Mouse (Mus musculus) heart, embryonic 11.5 days (tissue): Measurements from ENCODE around the gene C1qtnf5. TPM values are rescaled to one million over a fixed set of nuclear protein-coding genes. Genes with fewer than 3 reads are reported as not detected.
A peak's percentile ranks its signal among the peaks of the same experiment; 100 is the strongest.

Source experiments
- ATAC-seq: fragments of 200-750 bp; cut with Nextera tagmentation; replicated peaks from 2 replicates; pipeline ENCODE4 v1.8.0; 2017; ENCODE audit warnings: moderate library complexity; ENCODE audit not compliant: insufficient number of reproducible peaks, low FRiP score, low TSS enrichment
- H3K27ac ChIP-seq: fragments of 300-500 bp; sonication (generic); 2 replicates; pipeline ENCODE4 v1.5.1; 2014; ENCODE audit warnings: mild to moderate bottlenecking, low read depth, low read length
- H3K27me3 ChIP-seq: fragments of 300-500 bp; sonication (generic); 2 replicates; pipeline ENCODE4 v1.6.1; 2014; ENCODE audit warnings: mild to moderate bottlenecking, low read length, mixed read lengths; ENCODE audit not compliant: control insufficient read depth, insufficient read depth
- H3K36me3 ChIP-seq: fragments of 300-500 bp; sonication (generic); 2 replicates; pipeline ENCODE4 v1.6.1; 2014; ENCODE audit warnings: mild to moderate bottlenecking, low read length, moderate library complexity, mixed read lengths; ENCODE audit not compliant: control insufficient read depth, insufficient read depth
- H3K4me1 ChIP-seq: fragments of 300-500 bp; sonication (generic); 2 replicates; pipeline ENCODE4 v1.6.1; 2014; ENCODE audit warnings: low read length; ENCODE audit not compliant: control insufficient read depth, insufficient read depth
- H3K4me2 ChIP-seq: fragments of 300-500 bp; sonication (generic); 2 replicates; pipeline ENCODE4 v1.6.1; 2014; ENCODE audit warnings: mild to moderate bottlenecking, moderate library complexity
- H3K4me3 ChIP-seq: fragments of 300-500 bp; sonication (generic); 2 replicates; pipeline ENCODE4 v1.5.1; 2014; ENCODE audit warnings: low read depth, low read length
- H3K9ac ChIP-seq: fragments of 300-500 bp; sonication (generic); 2 replicates; pipeline ENCODE4 v1.6.1; 2014; ENCODE audit warnings: mild to moderate bottlenecking, low read depth, low read length, moderate library complexity
- H3K9me3 ChIP-seq: fragments of 300-500 bp; sonication (generic); replicated peaks from 2 replicates; pipeline ENCODE4 v1.6.1; 2016; ENCODE audit warnings: low read length; ENCODE audit not compliant: control insufficient read depth
- WGBS: fragments of 180-500 bp; shearing (Covaris S2); extraction: QIAGEN DNeasy Blood & Tissue Kit; methylation state at CpG from one replicate; pipeline ENCODE4 v1.1.7; 2014; ENCODE audit not compliant: insufficient replicate concordance; 5-methylcytosine and 5-hydroxymethylcytosine counted together
- polyA plus RNA-seq: library from polyadenylated mRNA; unstranded; fragments of >200 nt; fragmentation: Nextera tagmentation; extraction: Ambion mirVana; gene quantifications from 2 replicates; pipeline ENCODE4 v1.2.1, GENCODE M21; 2014

The C1qtnf5 gene
- polyA plus RNA-seq, 1 experiment from 2014 or later, result 0.43 TPM

- WGBS, result 20% methylated on average over 8 of the region's 8 CpGs
- Histone ChIP-seq H3K27me3 (no peaks in the 10 kb centered on the region), H3K27ac (peak overlapping the region; percentile 12; the same call in 1 of the 2 replicates), H3K4me3 (peak overlapping the region; percentile 44), H3K4me1 (peaks cover 46% of the 10 kb centered on the region), H3K9me3 (no peaks in the 10 kb centered on the region), H3K36me3 (no peaks in the 10 kb centered on the region), H3K9ac (peak overlapping the region; percentile 77), H3K4me2 (peak overlapping the region; percentile 59)
- no peak for ATAC-seq
These were observed 36.2 kb upstream of the C1qtnf5 start for GRCm38 (mm10) chr9:44070844-44071231.

DNA sequence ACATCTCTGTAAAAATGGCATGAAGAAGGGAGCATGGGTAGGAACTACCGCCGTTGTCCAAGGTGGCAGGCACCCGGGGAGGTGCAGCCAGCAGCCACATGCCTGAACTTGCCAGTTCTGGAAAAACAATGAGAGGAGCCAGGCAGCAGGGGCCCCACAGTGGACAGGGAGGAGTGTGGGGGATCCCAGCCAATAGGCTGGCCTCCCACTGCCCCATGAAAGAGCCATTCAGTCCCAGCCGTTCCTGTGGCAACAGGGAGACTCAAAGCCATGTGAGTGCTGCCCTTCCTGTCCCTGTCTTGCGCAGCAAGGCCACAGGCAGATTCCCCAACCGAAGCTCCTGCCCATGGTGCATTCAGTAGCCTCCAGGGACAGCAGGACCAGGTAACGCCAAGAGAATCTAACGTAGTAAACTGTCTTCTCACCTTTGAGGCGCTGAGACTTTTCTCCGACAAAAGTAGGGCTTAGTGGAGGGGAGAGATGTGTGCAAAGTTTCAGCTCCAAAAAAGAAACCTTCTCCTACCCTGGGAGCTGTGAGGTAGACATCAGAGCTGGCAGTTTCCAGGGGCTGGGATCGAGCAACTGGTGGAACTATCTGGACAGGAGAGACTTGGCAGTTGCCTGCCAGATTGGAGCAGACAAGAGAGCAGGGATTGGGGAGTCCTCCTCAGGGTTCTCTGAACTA is 35.0 kb upstream of the C1qtnf5 start:
- no peak for ATAC-seq
- peak overlapping the region; percentile 36; the same call in 1 of the 2 replicates for H3K9ac ChIP-seq
- H3K4me1 ChIP-seq, result peaks cover 51% of the 10 kb centered on the region
- 0 out of 2 replicates have a peak overlapping the region, but pooled peaks have one; percentile 7 for H3K27ac ChIP-seq
- no peaks in the 10 kb centered on the region for H3K36me3 ChIP-seq
- peak overlapping the region; percentile 59 for H3K4me2 ChIP-seq
- H3K9me3 ChIP-seq, result no peaks in the 10 kb centered on the region
- 23% methylated on average over 11 of the region's 11 CpGs for WGBS
- no peaks in the 10 kb centered on the region for H3K27me3 ChIP-seq
- H3K4me3 ChIP-seq, result no peak overlapping the region

- WGBS, result 32% methylated on average over 4 of the region's 4 CpGs
- peak overlapping the region; percentile 59 for H3K4me2 ChIP-seq
These were observed 34.5 kb upstream of the C1qtnf5 start for GRCm38 (mm10) chr9:44072599-44072915.

DNA sequence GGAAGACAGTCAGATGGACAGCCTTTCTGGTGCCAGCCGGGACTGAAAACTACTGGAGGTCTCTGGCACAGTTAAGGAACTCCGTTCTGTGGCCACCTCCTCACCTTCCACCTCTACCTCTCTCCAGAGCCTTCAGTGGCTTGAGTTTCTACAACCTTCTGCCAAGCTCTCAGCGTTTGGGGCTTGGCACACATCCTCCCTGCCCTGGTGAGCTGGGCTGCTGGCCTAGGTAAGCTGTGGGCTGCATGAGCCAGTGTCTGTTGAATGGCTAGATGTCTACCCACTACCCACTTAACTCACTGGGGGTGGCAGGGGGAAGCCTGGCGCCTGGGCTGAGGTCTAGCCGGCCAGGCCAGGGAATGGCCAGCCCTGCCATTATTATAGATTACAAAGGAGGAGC is 33.9 kb upstream of the C1qtnf5 start:
- 0 out of 2 replicates have a peak overlapping the region, but pooled peaks have one; percentile 3 for H3K27ac ChIP-seq
- no peaks in the 10 kb centered on the region for H3K9me3 ChIP-seq
- ATAC-seq, result no peak
- H3K4me1 ChIP-seq, result peaks cover 55% of the 10 kb centered on the region
- H3K4me3 ChIP-seq, result no peak overlapping the region
- peak overlapping the region; percentile 59; the same call in 1 of the 2 replicates for H3K4me2 ChIP-seq
- no peaks in the 10 kb centered on the region for H3K27me3 ChIP-seq
- no peak overlapping the region for H3K9ac ChIP-seq
- WGBS, result 50% methylated on average over 5 of the region's 5 CpGs
- H3K36me3 ChIP-seq, result no peaks in the 10 kb centered on the region

More at GRCm38 (mm10) chr9:44072599-44072915, 34.5 kb upstream of the C1qtnf5 start:
- no peak for ATAC-seq
- Histone ChIP-seq H3K27ac (no peak overlapping the region), H3K27me3 (no peaks in the 10 kb centered on the region), H3K9ac (no peak overlapping the region), H3K36me3 (no peaks in the 10 kb centered on the region), H3K9me3 (no peaks in the 10 kb centered on the region), H3K4me1 (peaks cover 53% of the 10 kb centered on the region), H3K4me3 (no peak overlapping the region)

DNA sequence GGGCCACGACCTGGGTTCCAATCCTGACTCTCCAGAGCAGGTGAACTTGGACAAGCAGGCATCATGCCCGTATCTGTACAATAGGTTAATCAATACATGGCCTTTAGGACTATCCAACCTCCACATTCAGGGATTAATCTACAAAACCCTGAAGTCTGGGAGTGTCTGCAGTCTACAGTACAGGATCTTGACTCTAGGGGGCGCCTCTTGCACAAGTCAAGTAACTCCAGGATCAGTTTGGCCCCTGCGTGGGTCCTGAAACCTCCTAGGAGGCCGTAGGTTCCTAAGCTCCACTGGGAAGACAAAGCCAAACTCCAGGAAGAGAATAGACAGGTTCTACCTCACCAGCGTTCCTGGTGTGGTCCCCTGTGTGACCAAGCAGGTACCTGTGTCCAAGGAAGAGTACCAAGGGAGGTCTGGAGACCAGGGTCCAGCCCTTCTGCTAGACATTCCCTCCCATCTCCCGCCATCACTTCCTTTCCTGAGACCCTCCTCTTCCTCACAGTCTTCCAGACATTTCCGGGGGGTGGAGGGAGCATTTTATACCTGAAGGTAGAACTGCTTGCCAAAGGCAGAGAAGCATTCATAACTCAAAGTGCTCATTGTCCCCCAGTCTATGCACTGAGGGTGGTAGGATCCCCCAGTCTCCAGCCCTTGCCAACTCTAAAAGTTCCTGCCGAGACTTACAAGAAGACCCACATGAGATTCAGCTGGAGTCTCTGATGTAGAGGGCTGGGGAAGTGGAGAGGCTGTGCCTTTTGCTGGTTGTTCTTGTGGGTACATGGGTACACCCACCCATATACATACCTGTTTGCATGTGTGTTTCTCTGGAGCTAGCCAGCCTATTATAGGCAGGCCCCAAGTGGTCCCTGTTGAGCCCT is 32.4 kb upstream of the C1qtnf5 start:
- Histone ChIP-seq H3K4me2 (no peak overlapping the region), H3K27ac (no peak overlapping the region), H3K36me3 (no peaks in the 10 kb centered on the region), H3K4me1 (peaks cover 61% of the 10 kb centered on the region), H3K27me3 (no peaks in the 10 kb centered on the region), H3K9ac (no peak overlapping the region), H3K9me3 (no peaks in the 10 kb centered on the region), H3K4me3 (no peak overlapping the region)
- ATAC-seq, result no peak
- WGBS, result 56% methylated on average over 9 of the region's 9 CpGs

DNA sequence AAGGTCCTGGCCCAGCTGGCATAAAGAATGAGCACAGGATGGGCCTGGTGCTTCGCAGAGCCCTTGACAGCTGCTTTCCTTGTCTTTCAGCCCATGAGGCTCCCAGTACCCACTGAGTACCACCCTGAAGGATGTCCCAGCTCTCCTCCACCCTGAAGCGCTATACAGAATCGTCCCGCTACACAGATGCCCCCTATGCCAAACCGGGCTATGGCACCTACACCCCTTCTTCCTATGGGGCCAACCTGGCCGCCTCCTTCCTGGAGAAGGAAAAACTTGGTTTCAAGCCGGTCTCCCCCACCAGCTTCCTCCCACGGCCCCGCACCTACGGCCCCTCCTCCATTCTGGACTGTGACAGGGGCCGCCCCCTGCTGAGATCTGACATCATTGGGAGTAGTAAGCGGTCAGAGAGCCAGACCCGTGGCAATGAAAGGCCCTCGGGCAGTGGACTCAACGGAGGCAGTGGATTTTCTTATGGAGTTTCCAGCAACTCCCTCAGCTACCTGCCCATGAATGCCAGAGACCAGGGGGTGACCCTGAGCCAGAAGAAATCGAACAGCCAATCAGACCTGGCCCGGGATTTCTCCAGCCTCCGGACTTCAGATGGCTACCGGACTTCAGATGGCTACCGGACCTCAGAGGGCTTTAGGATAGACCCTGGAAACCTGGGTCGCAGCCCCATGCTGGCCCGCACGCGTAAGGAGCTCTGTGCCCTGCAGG is 31.6 kb upstream of the C1qtnf5 start:
- 71% methylated on average over 24 of the region's 24 CpGs for WGBS
- H3K4me1 ChIP-seq, result peaks cover 60% of the 10 kb centered on the region
- no peak overlapping the region for H3K9ac ChIP-seq

GRCm38 (mm10) chr9:44075996-44076763 is 30.9 kb upstream of the C1qtnf5 start:
- WGBS, result 65% methylated on average over 16 of the region's 16 CpGs
- H3K27me3 ChIP-seq, result no peaks in the 10 kb centered on the region
- ATAC-seq, result no peak
- H3K9ac ChIP-seq, result no peak overlapping the region
- no peak overlapping the region for H3K4me3 ChIP-seq
- no peak overlapping the region for H3K4me2 ChIP-seq
- peaks cover 55% of the 10 kb centered on the region for H3K4me1 ChIP-seq
- no peaks in the 10 kb centered on the region for H3K9me3 ChIP-seq
- no peak overlapping the region for H3K27ac ChIP-seq
- no peaks in the 10 kb centered on the region for H3K36me3 ChIP-seq

More for the DNA sequence above, 31.6 kb upstream of the C1qtnf5 start:
- Histone ChIP-seq H3K4me3 (no peak overlapping the region), H3K4me2 (no peak overlapping the region), H3K27me3 (no peaks in the 10 kb centered on the region), H3K27ac (no peak overlapping the region), H3K9me3 (no peaks in the 10 kb centered on the region), H3K36me3 (no peaks in the 10 kb centered on the region)
- no peak for ATAC-seq

GRCm38 (mm10) chr9:44076764-44077120 is 30.3 kb upstream of the C1qtnf5 start:
- no peak overlapping the region for H3K4me3 ChIP-seq
- no peak for ATAC-seq
- H3K36me3 ChIP-seq, result no peaks in the 10 kb centered on the region
- no peaks in the 10 kb centered on the region for H3K27me3 ChIP-seq
- WGBS, result 11% methylated on average over 5 of the region's 5 CpGs
- no peak overlapping the region for H3K27ac ChIP-seq
- peaks cover 50% of the 10 kb centered on the region for H3K4me1 ChIP-seq
- H3K9ac ChIP-seq, result no peak overlapping the region
- no peaks in the 10 kb centered on the region for H3K9me3 ChIP-seq
- peak overlapping the region; percentile 33; the same call in 1 of the 2 replicates for H3K4me2 ChIP-seq
